Mouse (Mus musculus) cerebellum, adult 9-10 months (tissue): ENCODE measurements around the gene Pfkfb1.

Source experiments
- DNase-seq: peaks from one replicate; pipeline ENCODE4 v3.0.0; 2022

The Pfkfb1 gene

GRCm38 (mm10) chrX:150588023-150588764 is at the start of gene Pfkfb1:
Gene Pfkfb1 (plus strand): TSS chrX:150588229.
- DNase-seq, result peak; percentile 75

- DNase-seq, result no peak
Measured at GRCm38 (mm10) chrX:150540111-150540510, 47.9 kb upstream of the Pfkfb1 start.

- DNase-seq, result no peak
Measured at GRCm38 (mm10) chrX:150541684-150542083, 46.3 kb upstream of the Pfkfb1 start.

- DNase-seq, result no peak
Measured at GRCm38 (mm10) chrX:150547239-150547638, 40.8 kb upstream of the Pfkfb1 start, which contains the start of gene Alas2. Gene Alas2 (plus strand): TSS chrX:150547375.

GRCm38 (mm10) chrX:150549639-150550038 is 38.4 kb upstream of the Pfkfb1 start:
- no peak for DNase-seq

GRCm38 (mm10) chrX:150551986-150552385 is 36.0 kb upstream of the Pfkfb1 start:
- no peak for DNase-seq

GRCm38 (mm10) chrX:150554032-150554431 is 34.0 kb upstream of the Pfkfb1 start:
- DNase-seq, result no peak

GRCm38 (mm10) chrX:150564644-150565357 is 23.2 kb upstream of the Pfkfb1 start:
- DNase-seq, result no peak

- DNase-seq, result no peak
Measured at GRCm38 (mm10) chrX:150581921-150582320, 6.1 kb upstream of the Pfkfb1 start.

GRCm38 (mm10) chrX:150585116-150585515 is 2.9 kb upstream of the Pfkfb1 start:
- no peak for DNase-seq

- DNase-seq, result no peak
Measured at GRCm38 (mm10) chrX:150589696-150590095, 1.7 kb downstream of the Pfkfb1 start, which contains the start of gene Apex2. Gene Apex2 (minus strand): TSS chrX:150589868.

- no peak for DNase-seq
Measured at GRCm38 (mm10) chrX:150593266-150594035, 5.4 kb downstream of the Pfkfb1 start.

- no peak for DNase-seq
Measured at GRCm38 (mm10) chrX:150594176-150594575, 6.1 kb downstream of the Pfkfb1 start.

GRCm38 (mm10) chrX:150595016-150595760 is 7.2 kb downstream of the Pfkfb1 start:
- DNase-seq, result no peak

GRCm38 (mm10) chrX:150598882-150599281 is 10.9 kb downstream of the Pfkfb1 start:
- no peak for DNase-seq

GRCm38 (mm10) chrX:150636421-150636820 is 48.4 kb downstream of the Pfkfb1 start:
- no peak for DNase-seq

- peak; percentile 65 for DNase-seq
Measured at GRCm38 (mm10) chrX:150656122-150656907, 68.3 kb downstream of the Pfkfb1 start.

GRCm38 (mm10) chrX:150656908-150657796 is 69.1 kb downstream of the Pfkfb1 start, which contains the start of gene Tro:
Gene Tro (minus strand): TSS chrX:150657583.
- DNase-seq, result peak; percentile 71

GRCm38 (mm10) chrX:150657797-150658118 is 69.7 kb downstream of the Pfkfb1 start:
- no peak for DNase-seq

GRCm38 (mm10) chrX:150662809-150663208 is 74.8 kb downstream of the Pfkfb1 start:
- DNase-seq, result peak; percentile 43

- no peak for DNase-seq
Measured at GRCm38 (mm10) chrX:150677505-150677904, 89.5 kb downstream of the Pfkfb1 start.
